Mouse (Mus musculus) bone marrow, adult 2 months (tissue): ENCODE data around the gene Ptpn4. TPM values are rescaled to one million over a fixed set of nuclear protein-coding genes. Genes with fewer than 3 reads are reported as not detected.

Source experiments
- H3K27ac ChIP-seq: fragments of 200-500 bp; 2 replicates; pipeline ENCODE4 v1.5.1; 2012; ENCODE audit warnings: low read depth, mild to moderate bottlenecking, control low read depth, inconsistent platforms, low read length; ENCODE audit not compliant: control insufficient read depth, poor library complexity, insufficient read depth
- H3K4me1 ChIP-seq: fragments of 200-500 bp; 2 replicates; pipeline ENCODE4 v1.6.1; 2011; ENCODE audit warnings: low read length; ENCODE audit not compliant: control insufficient read depth, insufficient read depth
- H3K4me3 ChIP-seq: fragments of 200-500 bp; replicated peaks from 2 replicates; pipeline ENCODE3; 2011; ENCODE audit warnings: mild to moderate bottlenecking, low read depth, low read length, control low read depth; ENCODE audit not compliant: control insufficient read depth
- CTCF ChIP-seq: fragments of 200-500 bp; IDR thresholded peaks from 2 replicates; pipeline ENCODE4 v1.5.1; 2011; ENCODE audit warnings: low read length, control low read depth; ENCODE audit not compliant: control insufficient read depth, insufficient read depth
- POLR2A ChIP-seq: fragments of 200-500 bp; IDR thresholded peaks from 2 replicates; pipeline ENCODE4 v1.6.1; 2011; ENCODE audit warnings: low read depth, mild to moderate bottlenecking, control low read depth, low read length, borderline replicate concordance; ENCODE audit not compliant: control insufficient read depth
- WGBS: fragments of 180-500 bp; shearing (Covaris S2); methylation state at CpG from one replicate; pipeline ENCODE4 v1.1.7; 2018; 5-methylcytosine and 5-hydroxymethylcytosine counted together
- polyA plus RNA-seq: library from polyadenylated mRNA; stranded (reverse); fragments of >200 nt; gene quantifications from 2 replicates; pipeline ENCODE4 v1.2.4, GENCODE M21; 2011; ENCODE audit warnings: low replicate concordance; ENCODE audit not compliant: missing spikeins, insufficient read depth, insufficient read length

Ptpn4 gene
- polyA plus RNA-seq, 1 experiment, result 1.3 TPM

DNA sequence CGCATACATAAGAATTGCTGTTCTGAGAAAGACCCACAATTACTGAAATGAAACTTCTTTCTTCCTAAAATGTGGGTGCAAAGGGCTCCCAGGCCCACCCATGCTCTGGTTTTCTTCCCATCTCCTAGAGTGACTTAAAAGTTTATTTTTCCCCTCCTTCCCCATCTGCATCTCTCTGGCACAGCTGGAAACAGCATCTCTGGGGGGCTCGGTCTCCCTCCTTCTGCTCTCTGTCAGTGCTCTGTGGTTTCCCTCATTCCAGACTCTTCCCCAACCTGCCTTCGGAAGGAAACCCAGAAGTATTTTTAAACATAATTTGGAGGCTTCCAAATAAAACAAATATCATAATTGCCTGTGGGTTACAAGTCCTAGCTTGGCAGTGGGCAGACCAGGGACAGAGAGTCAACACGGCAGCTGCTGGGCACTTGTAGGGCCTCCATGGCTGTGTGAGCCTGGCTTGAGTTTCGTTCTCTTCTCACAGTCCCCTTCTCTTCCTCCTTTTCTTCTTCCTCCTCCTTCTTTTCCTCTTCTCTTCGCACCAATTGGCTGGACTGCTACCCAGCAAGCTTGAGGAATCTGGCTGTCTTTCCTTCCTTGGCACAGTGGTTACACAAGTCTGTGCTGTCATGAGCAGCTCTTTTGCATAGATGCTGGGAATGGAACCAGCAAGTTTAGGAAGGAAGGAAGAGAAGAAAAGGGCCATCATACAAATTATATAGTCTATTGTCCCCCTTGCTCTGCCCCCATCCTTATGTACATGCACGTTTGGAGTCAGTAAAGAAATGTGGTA, 26.3 kb upstream of the Ptpn4 start:
- no peaks in the 10 kb centered on the region; the same call in 1 of the 2 replicates for H3K4me1 ChIP-seq
- TF ChIP-seq POLR2A, result no peak
- TF ChIP-seq CTCF, result no peak
- H3K4me3 ChIP-seq, result no peak overlapping the region
- no peak overlapping the region for H3K27ac ChIP-seq
- 61% methylated on average over 7 of the region's 7 CpGs for WGBS

DNA sequence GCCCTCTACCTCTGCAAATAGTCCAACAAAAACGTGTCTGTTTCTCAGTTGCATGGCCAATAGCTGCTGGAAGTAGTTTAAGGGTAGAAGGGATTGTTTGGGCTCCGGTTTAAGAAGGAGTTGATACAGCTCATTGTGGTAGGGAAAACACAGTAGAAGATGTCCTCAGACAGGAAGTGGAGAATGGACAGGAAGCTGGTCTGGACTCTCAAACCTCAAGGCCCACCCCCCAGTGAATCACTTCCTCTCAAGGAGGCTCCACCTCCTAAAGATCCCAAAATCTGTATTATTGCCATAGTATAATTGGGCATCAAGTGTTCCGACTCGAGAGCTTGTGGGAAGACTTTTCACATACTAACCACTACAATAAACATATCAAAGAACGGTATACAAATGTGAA, 22.2 kb upstream of the Ptpn4 start:
- Histone ChIP-seq H3K4me1 (no peaks in the 10 kb centered on the region; the same call in 1 of the 2 replicates), H3K4me3 (no peak overlapping the region), H3K27ac (no peak overlapping the region)
- TF ChIP-seq POLR2A, result no peak
- no peak for TF ChIP-seq CTCF
- WGBS, result 57% methylated on average over 5 of the region's 5 CpGs

DNA sequence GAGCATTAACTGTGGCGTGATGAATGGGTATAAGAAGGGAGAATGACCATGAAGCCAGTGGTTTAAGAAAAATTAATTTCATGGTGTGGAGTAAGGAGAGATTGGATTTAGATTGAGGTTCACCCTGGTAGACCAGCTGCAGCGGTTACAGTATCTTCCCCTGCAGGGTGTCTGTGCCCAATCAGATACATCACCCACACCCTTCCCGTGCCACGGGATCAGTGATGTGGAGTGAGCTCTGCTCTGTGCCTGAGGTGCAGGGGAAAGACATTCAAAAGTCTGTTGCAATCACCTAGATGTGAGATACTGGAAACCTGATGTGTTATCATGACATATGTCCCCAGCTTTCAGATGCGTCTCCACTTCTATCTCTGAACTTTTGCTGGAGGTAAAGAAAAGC, 15.6 kb upstream of the Ptpn4 start:
- TF ChIP-seq POLR2A (no peak), CTCF (no peak)
- Histone ChIP-seq H3K27ac (no peak overlapping the region), H3K4me3 (no peak overlapping the region), H3K4me1 (no peaks in the 10 kb centered on the region)
- WGBS, result 77% methylated on average over 5 of the region's 5 CpGs

DNA sequence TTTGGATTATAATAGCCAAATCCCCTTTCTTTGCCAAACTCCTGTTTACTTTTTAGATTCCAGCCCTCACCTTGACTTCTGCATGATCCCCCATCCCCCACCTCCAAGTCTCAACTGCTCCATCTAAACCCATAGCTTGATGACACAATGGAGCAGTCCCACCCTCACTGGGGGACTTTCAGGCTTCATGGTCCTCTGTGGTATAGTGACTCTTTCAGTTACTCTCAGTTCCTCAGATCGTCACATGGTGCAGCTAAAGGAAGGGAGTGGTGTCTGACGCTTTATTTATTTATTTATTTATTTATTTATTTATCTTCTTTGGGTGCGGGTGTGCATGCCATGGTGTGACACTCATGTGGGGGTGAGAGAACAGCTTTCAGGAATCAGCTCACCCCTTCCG, 14.9 kb upstream of the Ptpn4 start:
- H3K4me1 ChIP-seq, result no peaks in the 10 kb centered on the region
- no peak overlapping the region for H3K27ac ChIP-seq
- no peak for TF ChIP-seq CTCF
- TF ChIP-seq POLR2A, result no peak
- no peak overlapping the region for H3K4me3 ChIP-seq
- WGBS, result 81% methylated on average over 4 of the region's 4 CpGs

DNA sequence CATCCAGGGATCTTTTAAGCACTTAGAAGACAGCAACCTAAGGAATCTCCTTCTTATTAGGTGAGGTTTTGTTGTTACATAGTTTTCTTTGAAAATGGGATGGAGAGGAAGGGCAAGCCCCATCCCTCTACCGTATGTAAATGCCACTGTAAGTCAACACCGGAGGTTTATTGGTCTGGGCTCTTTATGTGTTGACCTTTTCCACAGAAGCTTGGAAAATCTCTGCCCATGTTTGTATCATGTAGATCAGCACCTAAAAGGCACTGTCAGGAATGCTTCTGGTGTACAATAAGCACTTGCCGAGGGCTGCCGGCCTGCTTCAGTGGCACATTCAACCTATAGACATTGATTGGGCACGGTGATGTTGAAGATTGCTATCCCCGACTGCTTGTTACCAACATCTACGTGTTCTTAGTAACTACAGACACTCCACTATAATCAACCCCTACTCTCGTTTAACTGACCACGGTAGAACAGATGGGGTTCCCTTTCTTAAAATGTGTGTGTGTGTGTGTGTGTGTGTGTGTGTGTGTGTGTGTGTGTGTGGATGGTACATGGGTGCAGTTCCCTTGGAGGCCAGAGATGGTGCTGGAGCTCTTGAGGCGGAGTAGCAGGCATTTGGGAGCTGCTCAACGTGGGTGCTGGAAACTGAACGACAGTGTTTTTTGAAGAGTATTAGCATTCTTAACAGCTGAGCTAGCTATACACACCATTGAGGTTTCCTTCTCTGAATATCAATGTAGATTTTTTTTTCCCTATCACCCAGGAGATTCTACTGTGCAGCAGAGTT, 11.9 kb upstream of the Ptpn4 start:
- no peak overlapping the region for H3K4me3 ChIP-seq
- TF ChIP-seq POLR2A (no peak), CTCF (no peak)

DNA sequence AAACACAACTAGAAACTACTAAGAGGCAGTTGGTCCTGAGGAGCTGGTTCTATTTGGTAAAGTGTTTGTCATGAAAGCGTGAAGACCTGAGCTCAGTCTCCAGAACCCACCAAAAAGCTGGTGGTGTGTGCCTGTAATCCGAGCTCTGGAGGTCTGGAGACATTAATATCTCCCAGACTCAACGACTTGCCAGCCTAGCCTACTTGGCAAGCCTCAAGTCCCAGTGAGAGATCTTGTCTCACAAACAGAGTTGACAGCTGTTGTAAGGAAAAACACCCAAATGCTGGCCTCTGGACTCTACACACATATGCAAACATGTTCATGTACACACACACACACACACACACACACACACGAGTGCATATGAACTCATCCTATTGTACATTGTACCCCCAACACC, 7.9 kb upstream of the Ptpn4 start:
- no peak for TF ChIP-seq POLR2A
- TF ChIP-seq CTCF, result no peak
- WGBS, result 73% methylated on average over 4 of the region's 4 CpGs
- Histone ChIP-seq H3K4me1 (no peaks in the 10 kb centered on the region), H3K4me3 (no peak overlapping the region), H3K27ac (no peak overlapping the region)

More for the DNA sequence above, 11.9 kb upstream of the Ptpn4 start:
- WGBS, result 86% methylated on average over 12 of the region's 12 CpGs
- no peak overlapping the region for H3K27ac ChIP-seq
- no peaks in the 10 kb centered on the region for H3K4me1 ChIP-seq

DNA sequence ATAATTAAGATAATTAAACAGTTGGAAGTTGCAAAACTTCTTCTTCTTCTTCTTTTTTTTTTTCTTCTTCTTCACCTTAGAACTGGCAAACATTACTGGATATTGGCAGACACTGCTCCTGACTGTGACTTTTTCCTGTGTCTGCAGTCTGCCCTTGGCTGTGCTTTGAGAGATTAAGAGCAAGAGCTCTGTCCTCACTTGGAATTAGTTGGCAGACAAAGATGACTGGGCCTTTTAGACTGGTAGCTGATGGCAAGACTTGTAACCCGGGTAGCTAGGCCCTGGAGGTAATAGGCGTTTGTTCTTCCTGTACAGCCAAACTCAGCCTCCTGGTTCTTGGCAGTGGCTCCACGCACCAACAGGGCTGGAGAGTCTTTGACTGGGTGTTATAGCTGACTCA, 5.7 kb upstream of the Ptpn4 start:
- TF ChIP-seq POLR2A, result no peak
- TF ChIP-seq CTCF, result no peak
- no peaks in the 10 kb centered on the region for H3K4me1 ChIP-seq
- no peak overlapping the region for H3K4me3 ChIP-seq
- H3K27ac ChIP-seq, result no peak overlapping the region
- WGBS, result 79% methylated on average over 3 of the region's 3 CpGs

DNA sequence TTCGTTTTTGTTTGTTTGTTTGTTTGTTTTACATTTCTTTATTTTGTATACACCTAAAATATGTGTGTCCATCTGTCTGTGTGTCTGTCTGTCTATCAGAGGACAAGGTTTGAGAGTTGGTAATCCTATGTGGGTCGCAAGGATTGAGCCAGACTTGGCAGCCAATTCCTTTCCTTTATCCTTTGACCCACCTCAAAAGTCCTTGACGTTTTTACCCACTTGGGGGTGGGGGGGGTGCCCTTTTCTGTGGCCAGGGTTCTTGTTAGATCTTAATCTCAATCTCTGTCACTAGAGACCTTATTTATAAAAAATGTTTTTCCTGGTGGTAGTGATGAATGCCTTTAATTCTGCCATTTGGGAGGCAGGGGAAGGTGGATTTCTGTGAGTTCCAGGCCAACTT, 828 bp upstream of the Ptpn4 start:
- WGBS, result 42% methylated on average over 3 of the region's 3 CpGs

More for the DNA sequence above, 828 bp upstream of the Ptpn4 start:
- Histone ChIP-seq H3K27ac (no peak overlapping the region), H3K4me1 (no peaks in the 10 kb centered on the region), H3K4me3 (no peak overlapping the region)
- TF ChIP-seq CTCF, result no peak
- TF ChIP-seq POLR2A, result no peak
